Mouse (Mus musculus) midbrain, embryonic 10.5 days (tissue): ENCODE data around the gene Gm4846. TPM values are rescaled to one million over a fixed set of nuclear protein-coding genes. Genes with fewer than 3 reads are reported as not detected.
"Not testable (repeated sequence)": the region's sequence is repeated elsewhere in the genome, so short reads cannot be mapped to it uniquely, and the experiment has no call there.

ENCODE experiments used
- DNase-seq: peaks from one replicate; pipeline ENCODE4 v3.0.0-alpha.2; 2017; ENCODE audit warnings: low spot score
- H3K27ac ChIP-seq: fragments of 300-500 bp; sonication (generic); replicated peaks from 2 replicates; pipeline ENCODE4 v1.5.1; 2016; ENCODE audit warnings: mild to moderate bottlenecking
- H3K27me3 ChIP-seq: fragments of 300-500 bp; sonication (generic); 2 replicates; pipeline ENCODE4 v1.6.1; 2016; ENCODE audit warnings: low read depth, mild to moderate bottlenecking; ENCODE audit not compliant: poor library complexity, severe bottlenecking
- H3K36me3 ChIP-seq: fragments of 300-500 bp; sonication (generic); 2 replicates; pipeline ENCODE4 v1.6.1; 2016; ENCODE audit warnings: mild to moderate bottlenecking, moderate library complexity
- H3K4me1 ChIP-seq: fragments of 300-500 bp; sonication (generic); 2 replicates; pipeline ENCODE4 v1.6.1; 2016
- H3K4me3 ChIP-seq: fragments of 300-500 bp; sonication (generic); 2 replicates; pipeline ENCODE4 v1.5.1; 2016; ENCODE audit warnings: mild to moderate bottlenecking, moderate library complexity
- H3K9me3 ChIP-seq: fragments of 300-500 bp; sonication (generic); replicated peaks from 2 replicates; pipeline ENCODE4 v1.6.1; 2016; ENCODE audit warnings: mild to moderate bottlenecking
- WGBS: fragments of 180-500 bp; shearing (Covaris S2); methylation state at CpG from one replicate; pipeline ENCODE4 v1.1.7; 2016; 5-methylcytosine and 5-hydroxymethylcytosine counted together
- polyA plus RNA-seq: library from polyadenylated mRNA; unstranded; fragments of >200 nt; fragmentation: Nextera tagmentation; extraction: Ambion mirVana; gene quantifications from 2 replicates; pipeline ENCODE4 v1.2.1, GENCODE M21; 2016

The Gm4846 gene
- not detected in 2 replicates for polyA plus RNA-seq

DNA sequence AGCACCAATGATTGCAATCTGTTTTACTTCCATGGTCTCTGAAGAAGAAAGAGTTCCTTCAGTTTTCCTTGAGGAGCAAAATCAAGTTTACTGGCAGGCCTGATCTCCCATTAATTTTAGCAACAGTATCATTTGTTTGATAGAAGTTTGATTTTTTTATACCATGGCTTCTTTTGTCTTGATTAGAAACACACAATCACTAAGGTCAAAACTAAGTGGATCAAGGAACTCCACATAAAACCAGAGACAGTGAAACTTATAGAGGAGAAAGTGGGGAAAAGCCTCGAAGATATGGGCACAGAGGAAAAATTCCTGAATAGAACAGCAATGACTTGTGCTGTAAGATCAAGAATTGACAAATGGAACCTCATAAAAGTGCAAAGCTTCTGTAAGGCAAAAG is at the start of gene Gm4846:
Gene Gm4846, minus strand, starts transcription at position 101 of the 400 bp plus-strand sequence.
- not testable (repeated sequence) for H3K36me3 ChIP-seq, DNase-seq, H3K27me3 ChIP-seq, H3K9me3 ChIP-seq, H3K4me3 ChIP-seq, H3K4me1 ChIP-seq, H3K27ac ChIP-seq
- 64% methylated on average over 1 of the region's 1 CpGs for WGBS

DNA sequence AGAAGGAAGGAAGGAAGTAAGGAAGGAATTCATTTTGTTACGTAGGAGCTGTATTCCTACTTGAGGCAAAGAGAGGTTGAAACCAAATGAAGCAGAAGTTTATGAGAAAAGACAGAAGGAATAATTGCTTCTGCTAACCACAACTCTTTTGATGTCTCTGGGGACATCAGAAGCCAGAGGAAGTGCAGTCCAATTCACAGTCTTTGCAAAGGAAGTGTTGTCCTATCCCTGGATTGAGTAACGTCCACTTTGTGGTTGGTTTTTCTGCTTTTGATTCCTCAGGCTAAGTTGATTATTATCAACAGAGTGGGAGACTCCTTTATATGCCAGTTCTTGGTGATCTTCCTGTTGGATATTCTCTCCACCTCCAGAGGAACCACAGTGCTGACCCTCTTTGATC is 34.1 kb upstream of the Gm4846 start:
- not testable (repeated sequence) for H3K4me3 ChIP-seq, H3K36me3 ChIP-seq, DNase-seq, H3K4me1 ChIP-seq, H3K9me3 ChIP-seq, H3K27me3 ChIP-seq, H3K27ac ChIP-seq
- WGBS = 86% methylated on average over 2 of the region's 2 CpGs

DNA sequence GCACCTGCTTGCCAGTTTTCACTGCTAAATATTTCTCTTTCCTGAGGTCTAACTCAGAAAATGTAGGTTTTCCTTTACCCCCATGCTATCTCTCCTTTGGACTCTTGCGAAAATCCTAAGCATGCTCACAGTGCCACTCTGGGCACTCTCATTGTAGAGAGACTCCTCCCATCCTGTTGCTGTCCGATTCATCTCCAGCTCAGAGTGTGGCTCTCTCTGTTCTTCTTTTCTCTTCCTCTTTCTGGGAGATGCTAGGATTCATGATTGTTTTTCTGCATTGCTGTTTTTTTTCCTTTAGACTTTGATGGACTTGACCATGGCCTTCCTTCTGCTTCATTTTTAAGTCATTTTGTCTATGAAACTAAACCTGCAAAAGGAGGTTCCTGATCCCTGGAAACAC is 27.3 kb upstream of the Gm4846 start:
- not testable (repeated sequence) for H3K36me3 ChIP-seq, H3K27me3 ChIP-seq, DNase-seq, H3K9me3 ChIP-seq, H3K27ac ChIP-seq, H3K4me3 ChIP-seq, H3K4me1 ChIP-seq
- 94% methylated on average over 2 of the region's 2 CpGs for WGBS

DNA sequence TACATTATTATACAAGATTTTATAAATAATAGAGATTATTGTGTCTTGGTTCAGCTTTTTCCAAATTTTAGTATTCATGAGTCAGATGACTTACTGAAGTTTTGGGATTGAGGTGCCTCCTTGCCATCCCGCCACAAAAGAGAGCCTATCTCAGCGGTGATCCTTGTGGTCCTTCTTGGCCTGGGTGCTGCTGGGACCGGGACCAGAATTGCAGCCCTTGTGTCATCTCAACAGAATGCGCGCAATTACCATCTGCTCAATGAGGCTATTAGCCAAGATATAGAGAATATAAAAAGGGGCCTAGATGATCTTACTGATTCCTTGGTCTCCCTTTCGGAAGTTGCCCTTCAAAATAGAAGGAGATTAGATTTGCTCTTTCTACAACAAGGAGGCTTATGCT is 22.2 kb upstream of the Gm4846 start:
- not testable (repeated sequence) for DNase-seq, H3K27me3 ChIP-seq, H3K36me3 ChIP-seq, H3K4me3 ChIP-seq, H3K9me3 ChIP-seq, H3K27ac ChIP-seq, H3K4me1 ChIP-seq
- 94% methylated on average over 6 of the region's 6 CpGs for WGBS

DNA sequence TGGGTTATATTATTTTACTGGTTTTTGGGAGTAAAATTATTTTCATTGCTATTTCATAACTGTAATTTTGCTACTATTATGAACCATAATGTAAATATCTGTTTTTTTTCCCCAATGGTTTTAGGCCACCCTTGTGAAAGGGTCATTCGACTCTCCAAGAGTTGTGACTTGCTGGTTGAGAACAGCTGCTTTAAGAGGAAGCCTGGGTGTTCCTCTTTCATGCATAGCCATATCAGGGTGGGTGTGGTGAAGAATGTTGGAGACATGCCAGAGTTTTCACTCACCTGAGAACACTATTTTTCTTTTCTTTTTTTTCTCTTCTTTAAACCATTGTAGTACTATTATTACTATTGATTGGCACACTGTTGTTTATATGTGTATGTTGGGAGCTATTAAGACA is 19.2 kb upstream of the Gm4846 start:
- H3K36me3 ChIP-seq = no peaks in the 10 kb centered on the region
- H3K27me3 ChIP-seq = no peaks in the 10 kb centered on the region
- H3K4me3 ChIP-seq = no peak overlapping the region
- WGBS = 89% methylated on average over 1 of the region's 1 CpGs
- DNase-seq = no peak
- H3K4me1 ChIP-seq = no peaks in the 10 kb centered on the region
- H3K9me3 ChIP-seq = no peaks in the 10 kb centered on the region
- no peak overlapping the region for H3K27ac ChIP-seq

DNA sequence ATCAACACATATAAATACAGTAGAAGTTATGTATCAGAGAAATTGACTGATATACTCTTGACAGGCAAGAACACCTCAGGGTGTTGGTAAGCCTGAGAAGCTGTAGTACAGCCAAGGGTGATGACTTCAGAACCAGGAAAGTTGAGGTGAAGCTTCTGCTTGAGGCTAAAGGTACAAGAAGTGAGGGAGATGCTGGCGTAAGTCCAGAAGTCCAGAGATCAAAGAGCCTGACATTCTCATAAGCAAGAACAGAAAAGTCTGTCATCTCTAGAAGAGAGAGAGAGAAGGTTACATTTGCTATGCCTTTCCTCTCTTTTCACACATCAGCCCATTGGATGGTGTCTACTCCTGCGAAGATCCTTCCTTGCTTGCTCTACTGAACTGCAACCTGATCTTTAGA is 6.8 kb upstream of the Gm4846 start:
- not testable (repeated sequence) for H3K27ac ChIP-seq, H3K27me3 ChIP-seq

DNA sequence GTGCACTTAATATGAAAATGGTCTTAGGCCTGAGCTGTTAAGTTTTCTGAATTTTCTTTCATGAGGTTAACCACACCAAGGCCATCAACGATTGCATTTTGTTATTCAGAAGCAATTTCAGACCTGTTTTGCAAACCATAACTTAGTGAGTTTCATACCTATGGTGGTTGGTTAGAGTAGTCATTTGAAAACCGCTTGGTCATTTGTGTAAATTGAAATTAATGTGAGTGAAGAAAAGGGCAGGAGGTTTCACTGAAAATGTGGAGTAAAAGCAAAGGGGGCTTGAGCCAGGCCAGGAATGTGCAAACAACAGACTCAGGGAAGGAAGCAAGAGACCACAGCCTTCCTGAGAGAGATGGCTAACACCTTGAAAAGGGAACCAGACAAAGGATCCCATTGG is 17.9 kb downstream of the Gm4846 start:
- no peaks in the 10 kb centered on the region for H3K4me1 ChIP-seq
- WGBS = 86% methylated on average over 2 of the region's 2 CpGs
- no peaks in the 10 kb centered on the region for H3K9me3 ChIP-seq
- no peaks in the 10 kb centered on the region for H3K36me3 ChIP-seq
- no peak overlapping the region for H3K27ac ChIP-seq
- DNase-seq = no peak
- no peak overlapping the region for H3K4me3 ChIP-seq
- H3K27me3 ChIP-seq = no peaks in the 10 kb centered on the region

More for the DNA sequence above, 6.8 kb upstream of the Gm4846 start:
- H3K4me1 ChIP-seq, H3K9me3 ChIP-seq, H3K4me3 ChIP-seq, DNase-seq, H3K36me3 ChIP-seq: not testable (repeated sequence)
- 89% methylated on average over 2 of the region's 2 CpGs for WGBS

GRCm38 (mm10) chr1:166467172-166467571 is 30.2 kb downstream of the Gm4846 start:
- no peak for DNase-seq
- Histone ChIP-seq H3K4me3 (no peak overlapping the region), H3K4me1 (no peaks in the 10 kb centered on the region), H3K27me3 (no peaks in the 10 kb centered on the region), H3K27ac (no peak overlapping the region), H3K9me3 (no peaks in the 10 kb centered on the region), H3K36me3 (no peaks in the 10 kb centered on the region)
- 93% methylated on average over 3 of the region's 3 CpGs for WGBS

DNA sequence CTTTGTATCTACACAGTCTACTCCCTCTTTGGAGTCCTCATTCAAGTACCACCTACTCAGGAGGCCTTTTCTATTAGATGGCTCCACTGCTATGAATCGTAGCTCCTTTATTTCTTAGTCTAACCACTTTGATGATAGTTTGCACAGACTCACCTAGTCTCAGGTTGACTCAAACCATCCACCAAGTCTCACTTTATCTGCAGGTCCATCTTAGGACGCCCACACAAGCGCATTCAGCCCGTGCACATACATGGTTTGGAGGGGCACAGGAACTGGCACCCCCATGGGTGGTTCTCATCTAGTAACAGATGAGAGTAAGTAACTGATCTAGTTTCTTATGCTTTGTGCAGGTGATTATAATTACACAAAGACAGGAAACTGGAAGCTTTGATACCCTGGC is 34.8 kb downstream of the Gm4846 start:
- H3K36me3 ChIP-seq = no peaks in the 10 kb centered on the region
- 94% methylated on average over 4 of the region's 4 CpGs for WGBS
- DNase-seq = no peak
- H3K4me1 ChIP-seq = no peaks in the 10 kb centered on the region
- H3K27ac ChIP-seq = no peak overlapping the region
- H3K27me3 ChIP-seq = no peaks in the 10 kb centered on the region
- no peaks in the 10 kb centered on the region for H3K9me3 ChIP-seq
- no peak overlapping the region for H3K4me3 ChIP-seq

- H3K27me3 ChIP-seq = no peaks in the 10 kb centered on the region
- H3K4me3 ChIP-seq = no peak overlapping the region
- no peaks in the 10 kb centered on the region for H3K4me1 ChIP-seq
- no peaks in the 10 kb centered on the region for H3K9me3 ChIP-seq
- no peak for DNase-seq
- H3K27ac ChIP-seq = no peak overlapping the region
- no peaks in the 10 kb centered on the region for H3K36me3 ChIP-seq
- 97% methylated on average over 3 of the region's 3 CpGs for WGBS
Observed at GRCm38 (mm10) chr1:166441992-166442391, 55.4 kb downstream of the Gm4846 start.

GRCm38 (mm10) chr1:166439426-166439825 is 58.0 kb downstream of the Gm4846 start:
- H3K27me3 ChIP-seq = no peaks in the 10 kb centered on the region

More at GRCm38 (mm10) chr1:166439426-166439825, 58.0 kb downstream of the Gm4846 start:
- Histone ChIP-seq H3K4me3 (no peak overlapping the region), H3K4me1 (no peaks in the 10 kb centered on the region), H3K36me3 (no peaks in the 10 kb centered on the region), H3K27ac (no peak overlapping the region), H3K9me3 (no peaks in the 10 kb centered on the region)
- no peak for DNase-seq
- 74% methylated on average over 6 of the region's 6 CpGs for WGBS

Other genes with a start within 250 kb of the Gm4846 start
- gene Ildr2, start 243.4 kb downstream of the Gm4846 start, polyA plus RNA-seq = 14.9 and 15.1 TPM in 2 replicates
- gene Tada1, start 118.5 kb downstream of the Gm4846 start, polyA plus RNA-seq = 70.2 and 70.3 TPM in 2 replicates
- gene Pogk, start 87.7 kb downstream of the Gm4846 start, polyA plus RNA-seq = 26.1 and 37.7 TPM in 2 replicates
- not detected in 2 replicates for gene Gm4847, start 150.1 kb upstream of the Gm4846 start, polyA plus RNA-seq
- gene Fmo9, start 184.3 kb upstream of the Gm4846 start, polyA plus RNA-seq = not detected in 2 replicates